Mouse (Mus musculus): Measurements from ENCODE around the gene Il3.
A peak's percentile ranks its signal among the peaks of the same experiment; 100 is the strongest.
"Not testable (repeated sequence)": the region's sequence is repeated elsewhere in the genome, so short reads cannot be mapped to it uniquely, and the experiment has no call there.

Gene Il3

GRCm38 (mm10) chr11:54267177-54267576 is at the start of gene Il3:
Gene Il3 (minus strand): TSS chr11:54267277.
- DNase-seq (ENCODE audit: low spot score) = no peak

GRCm38 (mm10) chr11:54315336-54315735 is 48.3 kb upstream of the Il3 start:
- no peak for DNase-seq (ENCODE audit: low spot score)

GRCm38 (mm10) chr11:54314740-54315139 is 47.7 kb upstream of the Il3 start:
- DNase-seq (ENCODE audit: low spot score) = no peak

GRCm38 (mm10) chr11:54313391-54314360 is 46.6 kb upstream of the Il3 start:
- no peak for DNase-seq (ENCODE audit: low spot score)

- DNase-seq (ENCODE audit: low spot score) = no peak
These were observed 45.5 kb upstream of the Il3 start for GRCm38 (mm10) chr11:54312603-54313002.

- no peak for DNase-seq (ENCODE audit: low spot score)
These were observed 44.9 kb upstream of the Il3 start for GRCm38 (mm10) chr11:54312021-54312420.

GRCm38 (mm10) chr11:54310588-54310987 is 43.5 kb upstream of the Il3 start:
- DNase-seq (ENCODE audit: low spot score) = no peak

GRCm38 (mm10) chr11:54307139-54307816 is 40.2 kb upstream of the Il3 start:
- peak; percentile 83 for DNase-seq (ENCODE audit: low spot score)

- no peak for DNase-seq (ENCODE audit: low spot score)
These were observed 38.3 kb upstream of the Il3 start for GRCm38 (mm10) chr11:54305331-54305730.

GRCm38 (mm10) chr11:54304471-54304873 is 37.4 kb upstream of the Il3 start:
- no peak for DNase-seq (ENCODE audit: low spot score)

GRCm38 (mm10) chr11:54303728-54304470 is 36.8 kb upstream of the Il3 start, which contains the start of gene Acsl6:
Gene Acsl6 (plus strand): TSS chr11:54303798.
- DNase-seq (ENCODE audit: low spot score) = no peak

- DNase-seq (ENCODE audit: low spot score) = peak; percentile 68
These were observed 36.1 kb upstream of the Il3 start for GRCm38 (mm10) chr11:54303076-54303727.

- DNase-seq (ENCODE audit: low spot score) = no peak
These were observed 35.5 kb upstream of the Il3 start for GRCm38 (mm10) chr11:54302606-54303005.

- DNase-seq (ENCODE audit: low spot score) = no peak
These were observed 34.9 kb upstream of the Il3 start for GRCm38 (mm10) chr11:54301994-54302393.

GRCm38 (mm10) chr11:54298777-54299176 is 31.7 kb upstream of the Il3 start:
- no peak for DNase-seq (ENCODE audit: low spot score)

- not testable (repeated sequence) for DNase-seq (ENCODE audit: low spot score)
These were observed 30.4 kb upstream of the Il3 start for GRCm38 (mm10) chr11:54297471-54297870.

- DNase-seq (ENCODE audit: low spot score) = no peak
These were observed 29.7 kb upstream of the Il3 start for GRCm38 (mm10) chr11:54296734-54297133.

- DNase-seq (ENCODE audit: low spot score) = no peak
These were observed 28.9 kb upstream of the Il3 start for GRCm38 (mm10) chr11:54295971-54296370.

GRCm38 (mm10) chr11:54293980-54294807 is 27.1 kb upstream of the Il3 start:
- no peak for DNase-seq (ENCODE audit: low spot score)

GRCm38 (mm10) chr11:54292163-54292562 is 25.1 kb upstream of the Il3 start:
- no peak for DNase-seq (ENCODE audit: low spot score)

Data from testis, postnatal 10 days (tissue).